Mouse (Mus musculus): ENCODE results near the gene Hydin. TPM values are rescaled to one million over a fixed set of nuclear protein-coding genes. Genes with fewer than 3 reads are reported as not detected.

Hydin gene
- total and polyA plus RNA-seq, 3 experiments = 9.5 to 17.3 (median 9.8) TPM

DNA sequence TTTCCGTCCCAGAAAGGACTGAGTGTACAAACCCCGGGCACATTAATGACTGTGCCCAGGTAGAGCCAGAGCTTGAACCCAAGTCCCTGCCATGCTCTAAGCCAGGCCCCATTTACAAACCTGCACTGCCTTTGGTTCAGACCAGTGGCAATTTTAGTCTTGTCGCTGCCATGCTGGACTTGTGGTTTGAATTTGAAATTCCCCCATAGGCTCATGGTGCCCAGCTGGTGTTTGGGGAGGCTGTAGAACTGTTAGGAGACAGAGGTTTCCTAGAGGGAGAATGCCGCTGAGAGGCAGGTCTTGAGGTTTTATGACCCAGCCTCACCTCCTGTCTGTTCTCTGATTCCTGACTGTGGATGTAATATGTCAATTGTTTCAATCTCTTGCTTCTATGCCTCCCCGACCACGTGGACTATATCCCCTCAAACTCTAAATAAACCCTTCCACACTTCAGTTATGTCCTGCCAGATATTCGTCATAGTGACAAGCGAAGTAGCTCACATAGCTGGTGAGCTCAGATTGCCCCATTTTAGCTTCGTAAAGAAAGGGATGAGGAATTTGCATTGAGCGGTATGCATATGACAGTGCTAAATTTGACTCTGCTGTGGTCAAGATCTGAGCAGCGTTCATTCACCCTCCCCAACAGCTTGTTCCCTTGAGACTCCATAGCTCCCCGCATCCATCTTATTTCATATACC, 79.1 kb downstream of the Hydin start:
- Histone ChIP-seq H3K4me2 (ENCODE audit: insufficient read depth, low read depth, poor library complexity, severe bottlenecking) (peak overlapping the region; percentile 64), H3K36me3 (replicated peaks in 1 of 2; ENCODE audit: control insufficient read depth in 1 of 2, insufficient read depth in 1 of 2, low read length in 1 of 2) (peaks cover 0 to 10% of the 10 kb centered on the region in 2 experiments), H3K9me3 (replicated peaks; ENCODE audit: low read length) (no peaks in the 10 kb centered on the region), H3K4me3 (replicated peaks in 1 of 3; ENCODE audit: low read depth in 2 of 3, low read length in 2 of 3, poor library complexity in 1 of 3) (peak overlapping the region; percentile 66 to 88 (median 83)), H3K27me3 (replicated peaks) (no peaks in the 10 kb centered on the region), H3K79me2 (replicated peaks; ENCODE audit: control insufficient read depth, extremely low read depth, insufficient read depth, poor library complexity, severe bottlenecking) (no peaks in the 10 kb centered on the region), H3K4me1 (ENCODE audit: control insufficient read depth in 1 of 2, insufficient read depth in 2 of 2) (peaks cover 9 to 59% of the 10 kb centered on the region in 2 experiments), H3K27ac (ENCODE audit: insufficient read depth, low read depth) (peak overlapping the region; percentile 92), H3K9ac (ENCODE audit: insufficient read depth, low read depth) (peak overlapping the region; percentile 82)
- peak; percentile 95 for DNase-seq (ENCODE audit: extremely low read depth)
- TF ChIP-seq CHD2 (IDR thresholded peaks at IDR 0.05; ENCODE audit: low read length) (no peak), POLR2AphosphoS2 (IDR thresholded peaks at IDR 0.05; ENCODE audit: low read depth, low read length) (no peak), MYC (IDR thresholded peaks at IDR 0.05; ENCODE audit: low read depth, low read length) (peak; percentile 89), USF2 (conservative IDR thresholded peaks at IDR 0.05; ENCODE audit: low read depth, low read length) (no peak), MXI1 (IDR thresholded peaks at IDR 0.05; ENCODE audit: low read depth, low read length) (peak; percentile 84), ZNF384 (IDR thresholded peaks at IDR 0.05; ENCODE audit: low read depth, low read length) (0 out of 2 replicates have a peak, but pooled peaks have one; percentile 22), TBP (conservative IDR thresholded peaks at IDR 0.05; ENCODE audit: low read depth, low read length) (peak; percentile 84), MAX (IDR thresholded peaks at IDR 0.05; ENCODE audit: low read length) (peak; percentile 91), HCFC1 (IDR thresholded peaks at IDR 0.05; ENCODE audit: low read depth, low read length) (no peak), MAZ (IDR thresholded peaks at IDR 0.05; ENCODE audit: low read depth, low read length) (peak; percentile 20; the same call in 1 of the 2 replicates), NELFE (IDR thresholded peaks at IDR 0.05; ENCODE audit: low read depth, low read length) (0 out of 2 replicates have a peak, but pooled peaks have one; percentile 27), GABPA (IDR thresholded peaks at IDR 0.05; ENCODE audit: insufficient replicate concordance, low read depth, low read length) (no peak), IRF4 (IDR thresholded peaks at IDR 0.05; ENCODE audit: low read depth, low read length) (0 out of 2 replicates have a peak, but pooled peaks have one; percentile 49), RAD21 (IDR thresholded peaks at IDR 0.05; ENCODE audit: low read depth, low read length) (no peak), ETS1 (conservative IDR thresholded peaks at IDR 0.05; ENCODE audit: low read depth, low read length) (peak; percentile 83), EP300 (IDR thresholded peaks at IDR 0.05; ENCODE audit: low read length) (peak; percentile 72), CHD1 (IDR thresholded peaks at IDR 0.05; ENCODE audit: low read depth, low read length) (0 out of 2 replicates have a peak, but pooled peaks have one; percentile 70), POLR2A (IDR thresholded peaks at IDR 0.05; ENCODE audit: low read depth, low read length) (peak; percentile 48; the same call in 1 of the 2 replicates), USF1 (IDR thresholded peaks at IDR 0.05; ENCODE audit: low read depth, low read length) (no peak), SIN3A (IDR thresholded peaks at IDR 0.05; ENCODE audit: low read length) (peak; percentile 67; the same call in 1 of the 2 replicates), TCF12 (IDR thresholded peaks at IDR 0.05; ENCODE audit: low read depth, low read length) (peak; percentile 49; the same call in 1 of the 2 replicates), MEF2A (IDR thresholded peaks at IDR 0.05; ENCODE audit: borderline replicate concordance, low read depth, low read length) (peak; percentile 96)
- in situ Hi-C loops (cut with MboI; ENCODE audit: low pct_ligation_motif_present, low pct_unique_long_range_greater_than_20kb, low sequenced_read_pairs) (no loop called here), dilution Hi-C loops (cut with MboI; ENCODE audit: extremely low pct_ligation_motif_present, extremely low pct_unique_long_range_greater_than_20kb, low sequenced_read_pairs) (no loop called here)

All from CH12.LX (cell line).